Mouse (Mus musculus) embryonic fibroblast, embryonic 13.5 days (primary cell): ENCODE measurements around the gene Ddx60.

ENCODE experiments used
- CTCF ChIP-seq: IDR thresholded peaks from 2 replicates; pipeline ENCODE4 v1.5.1; 2011; ENCODE audit warnings: mild to moderate bottlenecking, control low read depth, low read length, moderate library complexity, borderline replicate concordance; ENCODE audit not compliant: insufficient read depth
- POLR2A ChIP-seq: IDR thresholded peaks from 2 replicates; pipeline ENCODE4 v1.6.1; 2011; ENCODE audit warnings: low read depth, mild to moderate bottlenecking, control low read depth, low read length, moderate library complexity

DNA sequence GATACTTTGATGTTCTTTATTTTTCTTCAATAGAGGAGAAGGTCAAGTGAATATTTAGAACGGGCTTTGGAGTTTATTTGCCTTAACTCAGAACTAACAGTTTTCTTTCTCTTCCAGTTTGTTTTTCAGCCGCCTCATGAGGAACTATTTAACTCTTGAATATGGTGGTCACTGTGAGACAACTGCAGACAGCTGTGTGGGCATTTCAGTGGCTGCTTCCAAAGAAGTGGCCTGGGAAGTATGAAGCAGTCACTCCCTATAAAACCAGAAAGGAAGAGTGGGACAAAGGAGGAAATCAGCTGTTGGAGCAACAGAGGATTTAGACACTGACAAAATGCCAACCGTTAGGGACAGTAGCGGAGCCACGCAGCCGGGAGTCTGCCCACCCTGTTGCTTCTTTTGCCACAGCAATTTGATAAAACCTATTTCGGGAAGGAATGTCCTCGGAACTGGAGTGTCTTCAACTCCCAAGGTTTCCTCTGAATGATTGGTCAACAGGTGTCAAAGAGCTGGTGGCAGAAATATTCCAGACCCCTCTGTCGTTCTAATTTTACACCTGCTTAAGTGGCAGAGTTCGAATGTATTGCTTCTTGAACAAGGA is 6.3 kb upstream of the Ddx60 start:
- no peak for TF ChIP-seq POLR2A
- TF ChIP-seq CTCF, result no peak
